Mouse (Mus musculus) forelimb bud, embryonic 11.5 days (tissue): ENCODE measurements around the gene D17H6S53E.

ENCODE experiments used
- DNase-seq: peaks from one replicate; pipeline ENCODE4 v3.0.0-alpha.2; 2012; ENCODE audit warnings: low read depth, low spot score

Gene D17H6S53E

GRCm38 (mm10) chr17:35126206-35126611 is at the start of gene D17H6S53E:
D17H6S53E (plus strand) TSS chr17:35126373.
- peak; percentile 61 for DNase-seq

- no peak for DNase-seq
Measured at GRCm38 (mm10) chr17:35076507-35077176, 49.5 kb upstream of the D17H6S53E start, which contains the start of gene Ly6g6e. Ly6g6e (plus strand) TSS chr17:35076902.

GRCm38 (mm10) chr17:35077285-35077684 is 48.9 kb upstream of the D17H6S53E start:
- no peak for DNase-seq

DNA sequence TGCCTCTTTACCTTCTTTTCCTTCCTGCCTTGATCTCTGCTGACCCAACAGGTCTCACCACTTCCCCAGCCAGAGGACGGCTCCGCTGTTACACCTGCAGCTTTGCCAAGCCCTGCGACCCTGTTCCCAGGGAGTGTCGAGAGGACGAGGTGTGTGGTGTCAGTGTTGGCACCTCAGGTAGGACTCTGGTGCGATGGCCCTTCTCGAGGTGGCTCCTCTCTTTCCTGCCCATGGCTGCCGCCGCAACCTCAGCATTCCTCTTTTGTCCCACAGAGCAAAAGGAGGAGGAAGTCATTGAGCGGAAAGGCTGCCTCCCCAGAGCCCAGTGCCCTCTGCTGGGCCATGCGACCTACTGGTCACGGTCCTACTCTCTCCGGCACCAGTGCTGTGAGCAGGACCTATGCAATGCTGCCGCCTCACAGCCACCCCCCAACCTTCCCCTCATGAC is 48.4 kb upstream of the D17H6S53E start, which contains the start of gene Ly6g6d:
Gene Ly6g6d (minus strand): TSS at position 280 of the 448 bp plus-strand sequence.
- DNase-seq: no peak

DNA sequence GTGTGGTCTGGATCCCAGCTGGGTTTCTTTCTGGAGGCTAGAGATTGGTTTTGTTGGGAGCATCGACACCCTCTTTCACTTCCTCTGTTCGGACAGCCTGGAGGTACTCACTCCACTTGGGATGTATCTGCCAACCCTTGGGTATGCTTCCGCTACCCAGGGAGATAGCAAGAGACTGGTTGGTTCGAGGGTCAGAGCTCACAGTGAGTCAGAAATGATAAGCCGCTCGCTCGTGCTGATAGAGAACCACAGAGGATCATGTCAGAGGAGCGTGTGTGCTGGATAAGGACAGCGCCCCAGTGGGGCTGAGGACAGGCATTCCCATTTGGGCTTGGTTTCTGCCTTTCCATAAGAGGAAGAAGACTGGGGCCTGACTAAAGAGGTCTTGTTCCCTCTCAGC is 46.4 kb upstream of the D17H6S53E start:
- no peak for DNase-seq

GRCm38 (mm10) chr17:35080248-35080647 is 45.9 kb upstream of the D17H6S53E start:
- DNase-seq: no peak

DNA sequence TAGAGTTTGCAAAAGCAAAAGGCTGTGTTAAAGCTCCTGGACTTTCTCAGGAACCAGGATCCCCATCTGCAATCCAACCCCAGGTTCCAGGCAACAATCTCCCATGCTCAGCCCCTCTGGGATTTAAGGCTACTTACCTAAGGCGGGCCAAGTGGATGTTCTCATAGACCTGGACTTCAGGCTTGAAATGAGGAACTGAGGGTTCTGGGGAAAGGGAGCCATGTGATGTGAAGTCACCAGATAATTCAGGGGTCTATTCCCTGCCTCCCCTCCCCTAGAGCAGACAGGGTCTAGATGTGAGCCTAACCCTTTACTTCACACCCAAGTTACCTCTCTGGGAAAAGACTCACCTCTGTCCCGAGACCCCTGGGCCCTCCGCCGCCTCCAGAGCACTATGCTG is 45.5 kb upstream of the D17H6S53E start:
- DNase-seq: no peak

- DNase-seq: no peak
Measured at GRCm38 (mm10) chr17:35082841-35083576, 43.2 kb upstream of the D17H6S53E start.

- no peak for DNase-seq
Measured at GRCm38 (mm10) chr17:35083929-35084497, 42.2 kb upstream of the D17H6S53E start.

GRCm38 (mm10) chr17:35085208-35085865 is 40.8 kb upstream of the D17H6S53E start, which contains the start of gene Ly6g6f:
Ly6g6f (minus strand) TSS chr17:35085610.
- no peak for DNase-seq

- no peak for DNase-seq
Measured at GRCm38 (mm10) chr17:35088151-35088550, 38.0 kb upstream of the D17H6S53E start.

DNA sequence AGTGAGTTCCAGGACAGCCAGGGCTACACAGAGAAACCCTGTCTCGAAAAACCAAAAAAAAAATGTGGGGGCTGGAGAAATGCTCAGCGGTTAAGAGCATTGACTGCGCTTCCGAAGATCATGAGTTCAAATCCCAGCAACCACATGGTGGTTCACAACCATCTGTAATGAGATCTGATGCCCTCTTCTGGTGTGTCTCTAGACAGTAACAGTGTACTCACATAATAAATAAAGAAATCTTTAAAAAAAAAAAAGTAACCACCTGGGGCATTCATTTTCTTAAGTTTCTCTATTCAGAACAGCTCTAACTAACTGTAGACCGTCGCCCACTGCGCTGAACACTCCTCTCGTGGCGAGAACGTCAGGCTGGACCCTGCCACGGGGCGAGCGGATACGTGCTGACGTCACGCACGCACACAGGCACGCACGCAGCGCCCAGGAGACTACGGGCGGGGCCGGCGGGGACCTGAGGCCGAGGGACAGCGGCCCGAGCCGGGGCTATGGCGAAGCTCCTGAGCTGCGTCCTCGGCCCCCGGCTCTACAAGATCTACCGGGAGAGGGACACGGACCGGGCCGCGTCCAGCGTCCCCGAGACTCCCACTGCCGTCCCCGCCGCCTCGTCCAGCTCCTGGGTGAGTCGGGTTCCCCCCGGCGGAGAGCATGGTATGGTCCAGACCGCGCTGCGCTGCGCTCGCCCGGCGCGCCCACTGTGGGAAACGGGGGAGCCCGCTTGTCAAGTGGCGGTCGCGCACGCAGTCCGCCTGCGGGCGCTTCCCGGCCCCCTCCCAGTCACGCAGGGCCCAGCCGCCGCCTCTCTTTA is 37.1 kb upstream of the D17H6S53E start, which contains the start of gene Abhd16a:
Gene Abhd16a (plus strand): TSS at position 439 of the 820 bp plus-strand sequence.
- peak; percentile 91 for DNase-seq

- DNase-seq: no peak
Measured at GRCm38 (mm10) chr17:35090166-35090932, 35.8 kb upstream of the D17H6S53E start.

GRCm38 (mm10) chr17:35092403-35093198 is 33.6 kb upstream of the D17H6S53E start:
- DNase-seq: no peak

DNA sequence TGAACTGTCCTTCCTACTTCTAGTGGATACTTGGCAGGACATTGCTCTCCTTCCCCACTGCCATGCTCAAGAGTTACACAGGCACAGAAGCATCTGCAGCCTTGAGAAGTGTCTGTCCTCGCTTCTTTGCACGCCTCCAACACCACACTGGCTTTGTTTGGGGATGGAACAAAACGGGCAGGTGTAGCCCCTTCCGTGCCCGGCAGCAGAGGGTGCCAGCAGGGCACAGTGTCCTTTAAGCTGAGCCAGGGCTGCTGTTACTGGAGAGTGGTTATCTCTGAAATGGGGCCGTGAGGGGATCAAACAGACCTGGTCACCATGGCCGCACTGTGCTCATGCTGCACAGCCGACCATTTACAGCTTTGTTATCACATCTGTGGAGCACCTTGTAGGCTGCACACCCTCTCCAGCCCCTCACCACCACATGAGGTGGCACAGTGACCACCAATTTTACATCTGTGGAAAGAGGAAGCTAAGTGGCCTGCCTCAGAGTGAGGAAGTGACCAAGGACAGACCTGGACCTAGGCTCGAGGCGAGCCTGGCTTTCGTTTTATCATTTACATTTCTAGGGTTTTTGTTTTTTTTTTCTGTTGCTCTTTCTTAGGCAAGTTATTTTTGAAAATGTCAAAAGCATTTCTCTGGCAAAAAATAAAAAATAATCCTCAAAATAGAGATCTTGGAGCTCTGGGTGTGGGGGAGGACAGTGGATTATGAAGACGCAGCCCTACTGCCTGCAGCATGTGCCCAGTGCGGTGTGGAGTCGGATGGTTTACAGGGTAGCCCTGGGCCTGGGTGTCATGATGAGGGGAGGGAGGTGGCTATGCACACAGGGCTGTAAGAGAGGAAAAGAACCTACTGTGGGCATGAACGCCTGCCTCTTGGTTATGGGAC is 31.5 kb upstream of the D17H6S53E start:
- no peak for DNase-seq

- DNase-seq: no peak
Measured at GRCm38 (mm10) chr17:35096597-35096996, 29.6 kb upstream of the D17H6S53E start.

- no peak for DNase-seq
Measured at GRCm38 (mm10) chr17:35097164-35097655, 29.0 kb upstream of the D17H6S53E start.

DNA sequence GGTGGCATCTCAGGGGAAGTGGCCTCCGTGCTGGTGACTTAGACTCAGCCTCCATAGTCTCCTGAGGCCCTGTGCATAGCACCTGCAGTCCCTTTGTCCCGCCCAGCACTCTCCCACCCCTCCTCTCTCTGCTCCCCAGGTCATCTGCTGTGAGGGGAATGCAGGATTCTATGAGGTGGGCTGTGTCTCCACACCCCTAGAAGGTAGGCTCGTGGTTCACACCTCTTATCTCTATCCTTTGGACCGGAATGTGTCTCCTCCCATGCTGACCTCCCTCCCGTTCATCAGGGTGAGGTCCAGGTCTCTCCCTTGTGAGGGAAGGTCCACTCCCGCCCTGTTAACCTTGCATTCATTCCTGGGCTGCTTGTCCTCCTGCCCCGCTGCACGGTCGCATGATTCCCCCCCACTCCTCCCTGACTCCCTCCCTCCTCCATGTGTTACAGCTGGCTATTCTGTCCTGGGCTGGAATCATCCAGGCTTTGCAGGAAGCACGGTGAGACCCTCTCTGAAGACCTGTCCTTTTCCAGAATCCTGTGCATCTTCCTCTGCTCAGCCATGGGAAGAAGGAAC is 25.9 kb upstream of the D17H6S53E start:
- no peak for DNase-seq
